In genomic region chr10:86321194-86321593, GRCm38 (mm10) we compare ENCODE assay signal across 15 mouse cellular contexts. TPM values are rescaled to one million over a fixed set of nuclear protein-coding genes. Genes with fewer than 3 reads are reported as not detected.
A peak's percentile ranks its signal among the peaks of the same experiment; 100 is the strongest.
DNase-seq lines count a peak whose midpoint lies in the region; ATAC-seq and TF ChIP-seq lines count a peak whose summit lies in the region.
"Had no signal": no experiment of that assay in that cellular context is flagged by ENCODE, and none has a peak within 500 bp of the region (broad histone marks: within the 10 kb centered on the region; RNA-seq: fewer than 3 reads in every experiment).

No protein-coding gene starts in this region.

- H3K4me3 ChIP-seq in hindbrain, postnatal 0 days (ENCODE audit: low read length), result no peak overlapping the region
- no peak overlapping the region for H3K4me3 ChIP-seq in hindbrain, embryonic 11.5 days (ENCODE audit: low read depth, low read length)
- H3K4me3 ChIP-seq in embryonic facial prominence, embryonic 13.5 days, result no peak overlapping the region
- no peak overlapping the region for H3K4me3 ChIP-seq in thymus, adult 2 months (ENCODE audit: control insufficient read depth, insufficient read depth, low read length)
- no peak overlapping the region for H3K4me3 ChIP-seq in left cerebral cortex, adult 2 months

- H3K9me3 ChIP-seq in hindbrain, postnatal 0 days (ENCODE audit: low read length), result no peaks in the 10 kb centered on the region
- no peaks in the 10 kb centered on the region for H3K9me3 ChIP-seq in hindbrain, embryonic 11.5 days (ENCODE audit: control insufficient read depth, low read length)
- no peaks in the 10 kb centered on the region for H3K9me3 ChIP-seq in embryonic facial prominence, embryonic 13.5 days

- intact Hi-C loops in left cerebral cortex, adult 2 months (cut with DNase I), result no loop called here

- peaks cover 22% of the 10 kb centered on the region for H3K4me1 ChIP-seq in hindbrain, postnatal 0 days (ENCODE audit: insufficient read depth, low read length)
- no peaks in the 10 kb centered on the region for H3K4me1 ChIP-seq in hindbrain, embryonic 11.5 days (replicated peaks; ENCODE audit: control insufficient read depth, insufficient read depth, low read length)
- peaks cover 17% of the 10 kb centered on the region for H3K4me1 ChIP-seq in embryonic facial prominence, embryonic 13.5 days
- H3K4me1 ChIP-seq in thymus, adult 2 months (replicated peaks; ENCODE audit: control insufficient read depth, insufficient read depth, low read length), result no peaks in the 10 kb centered on the region; the same call in 1 of the 2 replicates

- WGBS in hindbrain, postnatal 0 days, result 64% methylated on average over 8 of the region's 8 CpGs
- WGBS in hindbrain, embryonic 11.5 days, result 84% methylated on average over 8 of the region's 8 CpGs
- 76% methylated on average over 8 of the region's 8 CpGs for WGBS in embryonic facial prominence, embryonic 13.5 days
- 92% methylated on average over 8 of the region's 8 CpGs for WGBS in thymus, adult 2 months

- DNase-seq in frontal cortex, postnatal 14 days (ENCODE audit: low spot score in 2 of 2), result no peak
- peak; percentile 38 for DNase-seq in hindbrain, postnatal 0 days (ENCODE audit: low spot score)
- no peak for DNase-seq in hindbrain, embryonic 11.5 days (ENCODE audit: low spot score)
- DNase-seq in gastrocnemius, postnatal 10 days, result peak; percentile 50
- no peak for DNase-seq in thymus, adult 2 months
- no peak for DNase-seq in left cerebral cortex, adult 2 months (ENCODE audit: extremely low spot score in 1 of 2, low spot score in 2 of 2)
- DNase-seq: cerebellum, adult 9-10 months; right cerebral cortex, postnatal 25 days; thymus, postnatal 14 days had no signal

- no peaks in the 10 kb centered on the region for H3K27me3 ChIP-seq in hindbrain, postnatal 0 days (ENCODE audit: insufficient read depth, low read length)
- H3K27me3 ChIP-seq in hindbrain, embryonic 11.5 days (ENCODE audit: control insufficient read depth, insufficient read depth, low read length), result no peaks in the 10 kb centered on the region
- no peaks in the 10 kb centered on the region for H3K27me3 ChIP-seq in embryonic facial prominence, embryonic 13.5 days
- H3K27me3 ChIP-seq in thymus, adult 2 months (ENCODE audit: control insufficient read depth, insufficient read depth, low read length), result no peaks in the 10 kb centered on the region

- no peak overlapping the region for H3K4me2 ChIP-seq in hindbrain, postnatal 0 days (ENCODE audit: low read depth, low read length)
- H3K4me2 ChIP-seq in hindbrain, embryonic 11.5 days (replicated peaks; ENCODE audit: low read depth, low read length), result no peak overlapping the region
- H3K4me2 ChIP-seq in embryonic facial prominence, embryonic 13.5 days, result no peak overlapping the region
- H3K4me2 ChIP-seq: liver, embryonic 11.5 days had no signal

- no peak overlapping the region for H3K9ac ChIP-seq in hindbrain, postnatal 0 days (replicated peaks; ENCODE audit: low read length)
- H3K9ac ChIP-seq in hindbrain, embryonic 11.5 days (ENCODE audit: low read depth, low read length), result no peak overlapping the region
- 0 out of 2 replicates have a peak overlapping the region, but pooled peaks have one; percentile 16 for H3K9ac ChIP-seq in embryonic facial prominence, embryonic 13.5 days

- H3K36me3 ChIP-seq in hindbrain, postnatal 0 days (ENCODE audit: insufficient read depth, low read length), result no peaks in the 10 kb centered on the region
- H3K36me3 ChIP-seq in hindbrain, embryonic 11.5 days (ENCODE audit: control insufficient read depth, insufficient read depth, low read length), result no peaks in the 10 kb centered on the region
- peaks cover 3% of the 10 kb centered on the region; the same call in 1 of the 2 replicates for H3K36me3 ChIP-seq in embryonic facial prominence, embryonic 13.5 days
- H3K36me3 ChIP-seq in thymus, adult 2 months (ENCODE audit: control insufficient read depth, insufficient read depth, low read length), result no peaks in the 10 kb centered on the region

- peak; percentile 29 for ATAC-seq in frontal cortex, adult (ENCODE audit: low TSS enrichment)
- 0 out of 2 replicates have a peak, but pooled peaks have one; percentile 13 for ATAC-seq in hindbrain, postnatal 0 days
- ATAC-seq in hindbrain, embryonic 11.5 days (ENCODE audit: low FRiP score), result no peak
- no peak for ATAC-seq in embryonic facial prominence, embryonic 13.5 days (ENCODE audit: insufficient number of reproducible peaks, insufficient read depth, low FRiP score, low TSS enrichment, low read depth)
- ATAC-seq: inflammation-experienced regulatory T-cells, adult 6 months; lung, postnatal 0 days had no signal

- no peak for TF ChIP-seq CTCF in hindbrain, postnatal 0 days (IDR thresholded peaks at IDR 0.05; ENCODE audit: low read depth)
- no peak for TF ChIP-seq CTCF in thymus, adult 2 months (IDR thresholded peaks at IDR 0.05; ENCODE audit: borderline replicate concordance, control insufficient read depth, extremely low read depth, insufficient read depth, low read length, poor library complexity)
- no peak for TF ChIP-seq CTCF in left cerebral cortex, adult 2 months (IDR thresholded peaks at IDR 0.05)

- TF ChIP-seq POLR2A in thymus, adult 2 months (IDR thresholded peaks at IDR 0.05; ENCODE audit: control insufficient read depth, extremely low read depth, insufficient read depth, low read length, poor library complexity), result no peak

- peak overlapping the region; percentile 69 for H3K27ac ChIP-seq in hindbrain, postnatal 0 days
- no peak overlapping the region for H3K27ac ChIP-seq in hindbrain, embryonic 11.5 days (ENCODE audit: low read depth, low read length)
- no peak overlapping the region for H3K27ac ChIP-seq in embryonic facial prominence, embryonic 13.5 days
- H3K27ac ChIP-seq in thymus, adult 2 months (ENCODE audit: control insufficient read depth, insufficient read depth, low read length), result no peak overlapping the region
- H3K27ac ChIP-seq in left cerebral cortex, adult 2 months, result no peak overlapping the region
- H3K27ac ChIP-seq: kidney, postnatal 0 days had no signal

RNA-seq across cellular contexts. Expression of gene Timp3, which starts 21.0 kb away (rescaled TPM):
- total RNA-seq in hindbrain, postnatal 0 days (2014; rRNA removed), result 141 and 162 TPM in 2 replicates
- polyA plus RNA-seq in hindbrain, postnatal 0 days (2015; fragmentation: Nextera tagmentation; extraction: Ambion mirVana), result 59.7 and 60.0 TPM in 2 replicates
- polyA plus RNA-seq in hindbrain, embryonic 11.5 days (2014; fragmentation: Nextera tagmentation; extraction: Ambion mirVana), result 31.6 and 32.8 TPM in 2 replicates
- polyA plus RNA-seq in embryonic facial prominence, embryonic 13.5 days (2015; fragmentation: Nextera tagmentation; extraction: Ambion mirVana), result 62.7 and 74.0 TPM in 2 replicates
- 100 to 1,000 TPM; 104 to 106 TPM for total RNA-seq in gastrocnemius, postnatal 10 days (2021)
- polyA plus RNA-seq in thymus, adult 2 months (2012; rRNA removed), result 30.5 and 39.7 TPM in 2 replicates
- total RNA-seq in left cerebral cortex, adult 2 months (2021), result 10 to 100 TPM; 63.7 to 64.9 TPM
- polyA plus RNA-seq: inflammation-experienced regulatory T-cells, adult 6 months had no signal

Comparison
In these comparisons a context has a peak if more than half of its experiments do, and no peak if none do; other contexts are left out.
1. ATAC-seq: peak in frontal cortex, adult (single experiment) and hindbrain, postnatal 0 days (single experiment); none in hindbrain, embryonic 11.5 days (single experiment) and embryonic facial prominence, embryonic 13.5 days (single experiment).
2. DNase-seq: peak in hindbrain, postnatal 0 days (single experiment) and gastrocnemius, postnatal 10 days (single experiment); none in frontal cortex, postnatal 14 days (0 of 2), hindbrain, embryonic 11.5 days (single experiment), thymus, adult 2 months (single experiment) and left cerebral cortex, adult 2 months (0 of 2).